ENCODE assay signal across 33 mouse cellular contexts in the genomic region with DNA sequence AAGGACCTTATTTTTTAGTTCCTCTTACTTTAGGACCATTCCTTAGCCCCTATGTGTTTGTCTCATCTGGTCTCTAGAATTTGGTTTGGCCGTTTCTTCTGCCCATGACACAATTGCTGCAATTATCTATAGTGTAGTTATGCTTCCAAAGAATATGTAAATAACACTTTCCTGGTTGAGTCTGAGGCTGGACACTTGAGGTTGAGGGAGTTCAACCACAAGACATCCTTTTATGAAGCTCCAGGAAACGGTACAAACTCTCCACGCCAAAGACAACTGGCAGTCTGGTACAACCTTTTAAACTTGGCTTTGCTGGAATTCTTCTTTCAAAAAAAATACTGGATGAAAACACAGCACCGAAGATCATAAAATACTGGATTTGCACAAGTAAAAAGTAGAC.
"Had no signal": no experiment of that assay in that cellular context is flagged by ENCODE, and none has a peak within 500 bp of the region (broad histone marks: within the 10 kb centered on the region; RNA-seq: fewer than 3 reads in every experiment).

No protein-coding gene starts in this region.

- H3K27me3 ChIP-seq: heart, embryonic 12.5 days; heart, embryonic 13.5 days; heart, embryonic 15.5 days; hindbrain, embryonic 12.5 days; hindbrain, embryonic 13.5 days; hindbrain, embryonic 15.5 days; intestine, embryonic 15.5 days; kidney, embryonic 15.5 days had no signal

- H3K27ac ChIP-seq: heart, embryonic 10.5 days; heart, embryonic 13.5 days; heart, embryonic 15.5 days; hindbrain, embryonic 10.5 days; hindbrain, embryonic 12.5 days; hindbrain, embryonic 13.5 days; hindbrain, embryonic 14.5 days; hindbrain, embryonic 15.5 days; hindbrain, postnatal 0 days; intestine, embryonic 15.5 days; kidney, embryonic 15.5 days; kidney, postnatal 0 days; layer of hippocampus, adult 2 months; left cerebral cortex, adult 2 months had no signal

- DNase-seq: heart, postnatal 10 days; heart, postnatal 14 days; heart, postnatal 36 days; heart, postnatal 4 days; kidney, adult 11 months; kidney, adult 18-20 months; kidney, adult 2 months; kidney, adult 9 months; kidney, postnatal 14 days; kidney, postnatal 25 days; kidney, postnatal 36 days; kidney, postnatal 4 days; layer of hippocampus, adult 9-11 months; layer of hippocampus, postnatal 36 days had no signal

- H3K9me3 ChIP-seq: heart, embryonic 10.5 days; heart, embryonic 12.5 days; heart, embryonic 13.5 days; heart, embryonic 15.5 days; hindbrain, embryonic 10.5 days; hindbrain, embryonic 12.5 days; hindbrain, embryonic 13.5 days; hindbrain, embryonic 15.5 days; intestine, embryonic 15.5 days; kidney, embryonic 15.5 days had no signal

- H3K4me3 ChIP-seq: heart, embryonic 10.5 days; heart, embryonic 12.5 days; heart, embryonic 13.5 days; heart, embryonic 15.5 days; hindbrain, embryonic 10.5 days; hindbrain, embryonic 12.5 days; hindbrain, embryonic 13.5 days; hindbrain, embryonic 15.5 days; intestine, embryonic 15.5 days; kidney, embryonic 15.5 days; layer of hippocampus, adult 2 months; left cerebral cortex, adult 2 months had no signal

- ATAC-seq: hindbrain, embryonic 16.5 days; hindbrain, postnatal 0 days; inflammation-experienced regulatory T-cells, adult 6 months; intestine, embryonic 15.5 days; intestine, embryonic 16.5 days; intestine, postnatal 0 days had no signal

- H3K9ac ChIP-seq: heart, embryonic 12.5 days; heart, embryonic 13.5 days; heart, embryonic 15.5 days; hindbrain, embryonic 12.5 days; hindbrain, embryonic 13.5 days; hindbrain, embryonic 14.5 days; hindbrain, embryonic 15.5 days; intestine, embryonic 15.5 days; kidney, embryonic 15.5 days had no signal

- H3K36me3 ChIP-seq: heart, embryonic 15.5 days; hindbrain, embryonic 12.5 days; hindbrain, embryonic 15.5 days; intestine, embryonic 15.5 days had no signal

- H3K4me2 ChIP-seq: heart, embryonic 12.5 days; heart, embryonic 13.5 days; heart, embryonic 15.5 days; hindbrain, embryonic 12.5 days; hindbrain, embryonic 13.5 days; hindbrain, embryonic 14.5 days; hindbrain, embryonic 15.5 days; intestine, embryonic 15.5 days; kidney, embryonic 15.5 days had no signal

- H3K4me1 ChIP-seq: hindbrain, embryonic 10.5 days; hindbrain, embryonic 12.5 days; hindbrain, embryonic 13.5 days; hindbrain, embryonic 15.5 days; intestine, embryonic 15.5 days; kidney, embryonic 15.5 days had no signal
